Mouse (Mus musculus) layer of hippocampus, postnatal 36 days (tissue): ENCODE measurements around the gene B3galt5. TPM values are rescaled to one million over a fixed set of nuclear protein-coding genes. Genes with fewer than 3 reads are reported as not detected.

Source experiments
- DNase-seq, 2 experiments: peaks; one replicate each; pipeline ENCODE4 v3.0.0; 2022
- total RNA-seq, 2 experiments: library from RNA; stranded (reverse); gene quantifications; 2 replicates each; pipeline ENCODE4 v1.2.3; 2021

The B3galt5 gene
- total RNA-seq = 10 to 100 TPM; 48.7 to 57.1 TPM

DNA sequence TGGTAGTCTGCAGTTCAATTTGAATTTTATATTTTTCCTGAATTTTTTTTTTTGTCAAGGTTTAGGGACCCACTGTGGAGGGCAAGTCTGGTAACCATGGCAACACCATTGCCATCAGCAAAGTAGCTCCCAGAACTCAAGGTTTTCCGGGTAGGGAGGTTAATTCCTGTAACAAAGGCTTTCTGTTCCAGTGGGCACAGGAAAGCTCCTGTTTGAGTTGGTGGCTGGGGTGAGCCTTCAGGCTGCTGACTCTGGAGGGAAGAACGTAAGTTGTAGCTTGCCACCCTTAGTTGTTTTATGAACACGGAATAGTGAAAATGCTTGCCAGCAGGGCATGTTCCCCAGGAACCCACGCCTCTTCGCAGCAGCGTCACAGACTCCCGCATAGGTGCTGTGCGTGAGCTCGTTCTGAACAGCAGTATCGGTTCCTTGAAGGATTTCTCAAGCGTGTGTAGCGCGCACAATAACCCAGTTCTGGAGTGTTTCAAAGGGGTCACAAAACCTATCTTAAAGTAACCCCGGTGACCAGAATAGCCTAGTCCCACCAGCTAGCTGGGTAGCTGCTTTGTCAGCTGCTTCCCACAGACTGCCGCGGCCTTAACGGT lies at the start of gene B3galt5:
Gene B3galt5, plus strand, starts transcription at position 436 of the 605 bp plus-strand sequence.
- peak in 1 of 2 experiments; percentile 25 for DNase-seq

DNA sequence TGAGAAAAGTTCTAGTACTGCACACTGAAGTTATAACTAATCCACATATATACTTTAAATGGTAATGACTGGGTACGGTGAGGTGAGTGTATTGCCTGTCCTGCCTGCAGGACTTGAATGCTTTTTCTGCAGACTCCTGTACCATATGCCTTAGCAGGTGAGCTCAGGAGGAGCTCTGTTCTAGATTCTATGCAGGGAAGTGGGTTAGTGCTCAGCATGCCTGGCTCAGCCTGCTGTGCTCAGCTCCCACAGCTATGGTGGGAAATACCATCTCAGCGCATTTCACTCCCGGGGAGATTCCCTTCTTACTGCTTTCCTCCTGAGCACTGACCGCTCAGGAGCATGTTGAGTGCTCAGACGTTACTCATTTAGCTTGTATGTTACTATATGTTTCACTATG lies 48.0 kb upstream of the B3galt5 start:
- DNase-seq = no peak

DNA sequence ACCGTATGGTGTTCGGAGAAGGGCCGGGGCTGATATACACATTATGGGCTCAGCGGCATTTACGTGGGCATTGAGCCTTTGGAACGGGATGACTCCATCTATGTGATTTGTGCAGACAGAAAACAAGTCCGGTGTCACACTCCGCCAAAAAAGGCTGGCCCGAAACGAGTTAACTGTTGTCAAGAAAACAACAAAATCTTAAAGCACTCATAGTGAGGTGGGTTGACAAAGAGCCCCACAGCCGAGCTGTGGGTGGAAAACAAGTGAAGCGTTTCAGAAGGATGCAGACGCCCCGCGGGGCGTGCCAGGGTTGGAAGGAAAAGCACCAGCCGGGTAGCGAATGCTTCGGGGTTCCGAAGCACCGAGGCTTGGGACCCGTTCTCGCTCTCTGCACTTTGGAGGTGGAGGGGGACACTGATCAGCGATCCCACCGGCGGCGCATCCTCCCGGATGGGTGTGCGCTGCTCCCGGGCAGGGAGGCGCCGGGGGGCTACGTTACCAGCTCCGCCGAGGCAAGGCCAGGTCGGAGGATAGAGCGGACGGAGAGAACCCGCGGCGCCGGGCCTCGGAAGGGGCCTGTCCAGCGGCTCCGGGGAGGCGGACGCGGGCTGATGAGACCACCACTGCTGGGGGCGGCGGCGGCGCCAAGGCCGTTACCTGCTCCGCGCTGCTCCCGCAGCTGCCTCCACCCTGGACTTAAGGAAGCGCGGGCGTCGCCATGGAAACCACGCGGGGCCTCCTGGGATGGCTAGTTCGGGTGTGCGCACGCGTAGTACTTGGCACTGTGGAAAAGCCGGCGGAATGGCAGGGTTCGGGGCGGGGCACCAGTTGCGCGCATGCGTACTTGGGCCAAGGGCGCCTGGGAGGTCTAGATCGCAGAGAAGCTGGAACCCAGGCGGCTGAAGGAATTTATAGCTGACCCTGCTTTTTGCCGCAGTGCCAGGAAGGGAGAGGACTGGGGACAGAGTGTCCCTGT lies 43.8 kb upstream of the B3galt5 start, which contains the start of gene Lca5l:
Gene Lca5l, minus strand, starts transcription at position 741 of the 976 bp plus-strand sequence.
- peak; percentile 99 for DNase-seq

DNA sequence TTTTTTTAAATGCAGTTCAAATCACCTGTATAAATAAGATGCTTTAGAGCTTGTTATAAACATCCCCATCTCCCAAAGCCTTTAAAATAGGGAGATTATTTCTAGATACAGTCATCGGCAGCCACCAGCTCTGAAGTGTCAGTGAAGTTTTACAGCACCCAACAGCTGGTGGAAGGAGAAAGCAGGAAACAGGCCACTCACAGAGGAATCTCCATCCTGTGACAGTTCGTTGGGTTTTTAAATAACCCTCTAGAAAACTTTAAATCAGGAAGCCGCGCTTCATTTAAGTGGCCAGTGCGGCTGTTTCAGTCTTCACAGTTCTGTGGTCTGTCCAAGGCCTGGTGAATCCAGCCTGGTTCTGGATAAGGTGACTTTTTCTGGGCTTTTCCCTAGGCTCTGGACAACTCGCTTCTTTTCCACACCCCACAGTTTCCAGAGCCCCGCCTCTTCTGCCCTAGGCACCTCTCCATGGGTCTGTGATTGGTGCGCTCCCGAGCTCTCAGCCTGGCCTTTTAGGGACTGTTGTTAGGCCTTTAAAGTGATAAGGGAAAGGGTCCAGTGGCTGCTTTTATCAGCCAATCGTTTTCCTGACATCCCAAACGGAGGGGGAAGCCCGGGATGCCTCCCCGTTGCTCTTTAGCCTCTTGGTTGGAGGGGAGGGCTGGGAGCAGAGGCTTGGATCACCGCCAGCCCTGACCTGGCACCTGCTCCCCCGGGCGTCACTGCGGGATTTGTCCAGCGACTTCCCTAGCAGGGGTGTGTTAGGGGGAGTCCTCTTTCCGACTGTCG lies 35.5 kb upstream of the B3galt5 start, which contains the start of gene Sh3bgr:
Gene Sh3bgr, plus strand, starts transcription at position 538 of the 789 bp plus-strand sequence.
- DNase-seq = peak in 1 of 2 experiments; percentile 20

DNA sequence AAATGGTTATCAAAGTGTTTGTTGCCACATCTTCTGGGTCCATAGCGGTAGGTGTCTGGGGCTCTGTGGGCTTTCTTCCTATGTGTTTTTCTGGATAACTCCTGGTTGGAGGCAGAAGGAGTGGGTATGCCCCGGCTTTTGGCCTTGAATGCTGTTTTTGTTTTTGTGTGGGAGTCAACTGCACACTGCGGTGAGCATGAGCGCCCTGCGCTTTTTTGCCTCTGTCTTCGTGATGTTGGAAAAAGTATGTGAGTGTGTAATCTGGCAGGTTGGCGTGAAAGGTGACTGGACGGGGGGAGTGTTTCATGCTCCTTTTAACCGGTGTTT lies 34.9 kb upstream of the B3galt5 start:
- no peak for DNase-seq

DNA sequence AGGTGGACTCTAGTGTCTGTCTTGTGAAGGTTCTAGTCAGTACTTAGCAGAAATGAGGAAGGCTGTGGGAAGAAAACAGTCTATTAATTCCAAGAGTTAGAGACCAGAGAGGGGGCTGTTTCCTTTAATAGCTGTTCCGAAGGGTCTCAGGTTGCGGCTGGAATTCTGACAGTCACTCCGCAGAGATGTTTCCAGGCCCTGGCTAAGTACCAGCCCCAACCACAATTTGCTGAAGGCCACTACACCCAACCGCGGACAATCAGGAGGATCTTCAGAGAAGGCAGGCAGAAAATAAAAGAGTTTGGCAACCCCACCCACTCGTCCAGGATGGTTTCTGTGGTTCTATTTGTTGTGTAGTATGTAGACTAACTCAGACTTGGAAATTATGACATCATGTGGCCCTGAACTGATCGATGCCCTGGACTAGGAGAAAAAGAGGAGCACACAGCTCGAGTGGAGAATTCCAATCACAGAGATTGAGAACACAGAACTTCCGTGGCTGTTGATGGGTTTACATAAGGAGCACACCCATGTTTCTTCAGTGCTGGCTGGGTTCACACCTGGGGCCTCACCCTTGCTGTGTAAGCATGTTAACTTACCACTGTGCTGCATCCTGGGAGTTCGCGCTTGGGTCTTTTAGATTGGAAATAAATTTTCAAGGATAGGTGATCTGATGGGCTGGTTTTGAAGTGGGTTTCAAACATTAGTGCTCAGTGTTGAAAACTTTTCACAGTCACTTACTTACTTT lies 33.9 kb upstream of the B3galt5 start:
- DNase-seq = no peak

DNA sequence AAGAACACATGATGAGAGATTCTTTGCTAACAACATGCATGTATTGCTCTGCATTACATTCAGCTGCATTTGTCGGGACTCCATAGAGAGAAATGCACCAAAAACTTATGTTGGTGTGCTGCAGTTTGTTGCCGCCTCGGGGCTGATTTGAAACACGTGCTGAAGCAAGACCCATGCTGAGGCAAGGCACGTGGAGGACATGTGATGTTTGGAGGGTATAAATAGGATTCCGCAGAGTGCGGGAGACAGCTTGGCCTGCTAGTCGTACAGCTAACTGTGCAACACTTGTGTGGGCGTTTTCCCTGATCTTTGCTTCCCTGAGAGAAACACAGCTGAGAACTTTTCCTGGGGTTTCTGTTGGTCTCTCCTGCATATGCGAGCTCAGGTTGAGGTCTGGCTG lies 25.8 kb upstream of the B3galt5 start:
- DNase-seq = no peak

DNA sequence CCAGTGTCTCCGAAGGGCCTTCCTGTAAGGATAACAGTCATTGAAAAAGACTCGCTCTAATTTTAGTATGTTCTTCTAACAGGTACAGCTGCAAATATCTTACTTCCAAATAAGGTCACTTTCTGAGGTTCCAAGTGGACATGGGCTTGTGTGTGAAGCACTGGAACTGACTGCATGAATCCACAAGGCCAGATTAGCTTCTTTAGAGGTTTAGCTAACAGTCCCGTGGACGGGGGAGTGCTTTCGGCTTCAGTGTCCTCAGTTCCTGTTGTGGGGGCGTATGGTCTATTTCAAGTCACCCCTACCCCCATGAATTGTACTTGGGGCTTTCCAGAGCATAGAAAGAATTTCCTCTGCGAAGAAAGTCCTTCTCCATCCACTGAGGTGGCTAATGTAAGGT lies 24.7 kb upstream of the B3galt5 start:
- no peak for DNase-seq

DNA sequence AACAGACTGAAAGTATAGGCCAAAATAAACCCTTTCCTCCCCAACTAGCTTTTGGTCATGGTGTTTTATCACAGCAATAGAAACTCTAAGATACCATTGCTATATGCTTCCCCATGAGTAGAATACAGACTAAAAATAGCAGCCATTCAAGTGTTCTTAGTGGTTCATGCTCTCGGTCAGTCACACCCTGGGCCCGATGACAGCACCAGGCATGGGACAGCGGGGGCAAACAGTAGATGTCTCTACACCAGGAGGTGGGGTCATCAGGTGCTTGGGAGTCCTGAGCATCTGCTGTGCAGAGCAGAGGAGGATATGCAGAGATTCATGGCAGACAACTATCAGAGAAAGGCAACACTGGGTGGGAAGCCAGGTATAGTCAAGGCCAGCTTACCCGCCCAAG lies 22.6 kb upstream of the B3galt5 start:
- DNase-seq = no peak

DNA sequence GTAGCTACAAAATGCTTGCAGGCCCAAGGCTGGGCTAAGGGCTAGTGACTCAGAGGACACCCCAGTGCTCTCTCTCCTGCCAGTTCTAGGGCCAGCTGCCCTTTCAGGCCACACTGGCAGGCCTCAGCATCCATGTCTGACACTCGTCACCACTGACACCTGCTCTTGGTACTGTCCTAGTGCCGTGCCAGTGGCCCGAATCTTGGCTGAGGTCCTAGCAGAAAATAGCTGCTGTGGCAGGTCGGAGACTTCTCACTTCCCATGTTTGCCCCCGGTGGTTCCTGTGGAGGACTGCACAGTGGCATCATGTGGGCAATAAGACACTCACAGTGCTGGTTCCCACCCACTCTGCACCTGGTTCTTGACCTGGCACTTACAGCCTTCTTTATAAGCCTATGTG lies 14.1 kb upstream of the B3galt5 start:
- no peak for DNase-seq

DNA sequence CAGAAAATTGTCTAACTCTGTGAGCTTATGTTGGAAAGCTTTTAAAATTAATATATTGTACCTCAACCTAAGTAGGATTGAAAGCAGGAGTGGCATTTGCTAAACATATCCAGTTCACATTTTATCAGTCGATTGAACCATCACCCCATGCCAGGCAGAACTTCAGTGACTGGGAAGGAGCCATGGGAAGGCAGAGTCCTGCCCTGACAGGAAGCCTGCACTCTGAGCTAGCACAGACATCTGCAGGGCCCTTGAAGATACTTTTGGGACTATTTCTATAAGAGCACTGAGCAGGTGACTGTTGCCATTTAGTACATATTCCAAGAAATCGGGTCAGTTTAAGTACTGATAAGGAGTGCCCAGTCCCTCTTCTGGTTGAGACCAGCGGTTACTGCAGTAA lies 13.6 kb upstream of the B3galt5 start:
- DNase-seq = no peak

DNA sequence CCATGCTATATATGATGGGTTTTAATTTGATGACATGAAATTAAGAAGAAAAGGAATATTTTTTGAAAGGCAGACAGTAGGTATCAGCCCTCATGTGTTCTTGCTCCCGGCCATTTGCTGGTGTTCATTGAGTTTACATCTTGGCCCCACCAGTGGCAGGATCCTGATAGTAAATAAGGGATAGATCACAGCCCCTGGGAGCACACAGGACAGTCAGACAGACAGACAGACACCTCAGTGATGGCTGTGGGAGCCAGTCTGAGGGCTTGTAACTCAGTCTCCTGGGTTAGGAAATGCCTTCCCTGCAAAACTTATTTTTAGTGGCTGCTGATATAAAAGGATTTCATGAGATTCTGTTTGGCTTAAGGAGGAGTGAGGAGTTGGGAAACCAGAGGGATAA lies 13.1 kb upstream of the B3galt5 start:
- no peak for DNase-seq

DNA sequence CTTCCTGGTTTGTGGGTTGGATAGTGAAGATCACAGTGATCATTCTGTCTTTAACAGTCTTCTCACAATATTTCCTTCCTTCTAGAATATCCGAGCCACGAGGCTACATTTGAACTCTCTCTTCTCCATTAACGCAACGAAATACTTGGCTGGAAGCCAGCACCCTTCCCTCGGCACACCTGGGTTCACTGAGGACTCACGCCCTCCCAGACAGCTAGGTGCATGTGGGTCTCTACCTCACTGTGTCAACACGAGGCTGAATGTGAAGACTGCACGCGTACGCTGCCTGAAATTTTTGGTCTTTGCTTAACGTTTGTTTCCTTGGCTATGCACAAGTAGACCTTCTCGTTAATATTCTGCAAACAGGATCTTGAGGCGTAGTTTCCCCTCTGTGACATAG lies 7.2 kb upstream of the B3galt5 start:
- no peak for DNase-seq

DNA sequence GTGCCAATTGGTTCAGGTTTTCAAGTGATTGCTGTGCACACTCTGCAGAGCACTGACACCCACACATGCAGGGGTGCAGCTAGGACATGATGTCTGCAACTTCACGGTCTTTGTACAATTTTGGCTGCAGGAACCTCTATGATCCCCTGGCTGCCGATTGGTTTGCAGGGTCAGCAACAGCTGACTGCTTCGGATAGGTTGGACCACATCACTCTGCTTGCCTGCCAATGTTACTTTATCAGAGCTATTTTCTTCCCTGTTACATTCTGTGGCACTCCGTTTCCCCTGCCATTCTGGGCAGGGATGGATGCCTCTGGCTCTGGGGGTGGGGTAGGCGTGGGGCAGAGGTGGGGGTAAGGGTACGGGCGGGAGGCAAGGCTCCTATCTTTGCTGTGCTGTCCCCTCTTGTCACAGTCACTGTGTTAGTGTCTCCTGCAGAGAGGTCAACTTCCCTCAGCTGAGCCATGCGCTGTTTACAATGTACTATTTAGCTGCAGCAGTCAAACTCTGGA lies 6.5 kb upstream of the B3galt5 start:
- peak in 1 of 2 experiments; percentile 13 for DNase-seq

DNA sequence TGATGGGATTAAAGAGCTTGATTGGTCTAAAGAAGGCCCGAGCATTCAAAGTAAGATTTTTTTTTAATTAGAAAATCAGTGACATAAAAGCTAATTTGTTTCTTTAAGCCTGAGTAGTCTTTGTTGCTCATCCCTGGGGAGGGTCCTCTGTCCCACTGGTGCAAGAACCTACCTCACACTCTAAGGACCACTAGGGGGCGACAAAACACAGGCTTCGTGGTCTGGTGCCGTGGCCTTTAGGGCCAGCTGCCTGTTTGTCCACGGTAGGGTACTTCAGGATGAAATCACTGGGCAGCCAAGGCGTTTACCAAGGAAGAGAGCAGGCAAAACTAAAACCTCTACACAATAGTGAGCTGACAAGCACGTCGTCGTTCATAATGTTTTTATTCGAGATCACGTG lies 5.2 kb upstream of the B3galt5 start:
- DNase-seq = peak; percentile 62 to 71

DNA sequence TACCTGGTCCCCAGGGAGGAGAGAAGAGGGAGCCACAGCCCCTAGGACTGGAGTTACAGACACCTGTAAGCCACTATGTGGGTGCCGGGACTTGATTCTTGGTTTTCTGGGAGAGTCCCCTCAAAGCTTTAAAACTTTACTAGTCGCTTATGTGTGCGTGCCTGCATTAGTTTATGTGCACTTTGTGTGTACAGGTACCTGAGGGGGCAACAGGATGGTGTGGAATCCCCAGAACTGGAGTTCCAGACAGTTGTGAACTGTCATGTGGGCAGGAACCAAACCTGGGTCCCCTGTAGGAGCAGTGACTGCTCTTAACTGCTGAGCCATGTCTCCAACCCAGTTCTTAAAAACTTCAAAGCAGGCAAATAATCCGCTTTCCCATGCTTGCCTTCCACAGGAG lies 4.3 kb upstream of the B3galt5 start:
- no peak for DNase-seq

DNA sequence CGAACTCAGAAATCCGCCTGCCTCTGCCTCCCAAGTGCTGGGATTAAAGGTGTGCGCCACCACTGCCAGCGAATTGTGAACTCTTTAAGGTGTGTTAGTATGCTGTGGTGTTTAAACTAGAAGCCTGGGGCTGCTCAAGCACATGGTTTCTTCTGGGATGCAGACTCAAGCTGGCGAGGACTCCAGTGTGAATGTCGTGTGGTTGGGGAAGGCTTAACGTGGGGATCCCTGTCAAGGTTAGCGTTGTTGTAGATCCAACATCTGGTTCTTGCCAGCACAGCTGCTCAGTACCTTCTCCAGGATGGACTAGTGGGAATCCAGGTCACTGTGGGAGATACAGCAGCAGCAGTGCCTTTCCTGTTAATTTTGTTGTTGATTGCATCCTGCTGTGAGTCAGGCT lies 3.6 kb upstream of the B3galt5 start:
- DNase-seq = no peak

DNA sequence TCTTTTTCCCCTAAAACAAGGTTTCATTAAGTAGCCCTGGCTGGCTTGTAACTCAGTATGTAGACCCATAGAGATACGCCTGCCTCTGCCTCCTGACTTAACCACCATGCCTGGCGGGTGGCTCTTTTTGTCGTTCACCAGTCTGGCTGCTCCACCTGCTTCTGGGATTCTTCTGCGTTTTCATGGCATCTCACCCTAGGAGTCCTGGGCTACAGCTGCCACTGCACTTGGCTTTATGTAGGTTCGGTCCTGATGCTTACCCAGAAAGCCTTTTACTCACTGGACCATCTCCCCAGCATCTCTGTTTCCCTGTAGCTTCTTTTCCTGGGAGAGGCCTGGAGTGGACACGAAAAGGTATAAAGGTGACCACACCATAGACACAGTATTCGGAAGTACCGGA lies 1.6 kb upstream of the B3galt5 start:
- no peak for DNase-seq

DNA sequence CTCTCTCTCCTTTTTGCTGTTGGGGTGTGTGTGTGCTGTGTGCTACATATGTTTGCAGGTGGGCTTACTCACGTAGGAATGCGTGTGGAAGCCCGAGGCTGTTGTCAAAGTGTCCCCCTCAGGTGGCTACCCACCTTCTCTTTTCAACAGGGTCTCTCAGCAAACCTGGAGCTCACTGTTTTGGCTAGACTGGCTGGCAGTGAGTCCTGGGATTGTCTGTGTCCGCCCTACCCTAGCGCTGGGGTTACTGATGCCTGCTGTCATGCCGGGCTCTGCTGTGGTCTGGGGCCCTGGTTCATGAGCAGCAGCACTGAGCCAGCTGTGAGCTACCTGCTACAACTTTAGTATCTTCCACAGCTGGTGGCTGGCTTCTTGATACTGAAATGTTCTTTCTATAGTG lies 8.9 kb downstream of the B3galt5 start:
- DNase-seq = no peak

DNA sequence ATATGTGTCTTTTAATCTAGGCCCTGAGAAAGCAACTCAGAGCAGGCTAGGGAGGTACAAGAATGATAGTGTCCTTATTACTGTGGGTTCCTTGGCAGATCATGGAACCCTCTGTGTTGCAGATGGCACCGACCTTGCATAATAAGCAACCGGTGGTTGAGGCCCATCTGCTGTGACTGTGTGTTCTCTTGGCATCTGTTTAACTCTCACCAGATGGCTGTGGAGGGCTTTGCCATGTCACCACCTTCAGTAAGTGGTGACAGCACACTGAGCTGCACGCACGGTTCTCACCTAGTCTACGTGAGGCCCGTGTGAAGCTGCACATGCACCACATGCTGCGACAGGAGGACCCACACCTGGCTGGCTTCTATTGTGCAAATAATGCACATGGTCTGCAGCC lies 14.0 kb downstream of the B3galt5 start:
- peak; percentile 81 to 82 for DNase-seq

DNA sequence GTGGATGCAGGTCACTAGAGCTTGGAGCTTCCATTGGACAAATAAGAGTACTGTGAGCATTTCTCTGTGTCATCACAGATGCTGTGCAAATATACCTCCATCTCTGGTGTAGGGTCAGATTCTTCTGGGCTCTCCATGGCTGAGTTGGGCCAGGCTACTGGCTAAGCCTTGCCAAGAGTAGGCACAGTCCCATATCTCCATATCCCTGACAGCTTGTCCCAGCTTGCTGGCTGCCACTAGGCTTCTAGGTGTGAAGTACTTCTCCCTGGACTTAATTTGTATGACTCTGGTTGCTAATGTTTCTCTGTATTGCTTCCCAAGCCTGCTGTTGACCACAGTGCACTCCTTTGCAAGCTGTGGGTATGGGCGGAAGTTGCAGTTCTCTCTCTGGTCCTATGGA lies 16.5 kb downstream of the B3galt5 start:
- DNase-seq = no peak

DNA sequence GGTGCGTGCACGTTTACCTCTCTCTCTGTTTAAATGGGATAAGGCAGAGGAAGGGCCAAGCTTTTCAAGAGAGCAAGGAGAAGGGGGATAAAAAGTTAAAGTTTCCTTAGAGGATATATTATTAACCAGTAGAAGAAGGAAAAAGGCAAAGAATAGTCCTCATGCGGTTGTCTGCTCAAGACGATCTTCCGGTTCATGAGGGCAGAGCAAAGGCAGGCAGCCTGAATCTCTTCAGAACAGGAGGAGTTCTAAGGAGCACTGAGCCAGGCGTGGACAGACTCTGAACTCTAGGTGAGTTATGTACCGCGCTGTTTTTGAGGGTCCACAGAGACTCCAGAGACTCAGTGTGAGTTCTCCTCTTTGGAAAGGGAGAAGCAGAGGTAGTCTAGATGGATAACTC lies 22.8 kb downstream of the B3galt5 start:
- DNase-seq = no peak
